Mouse (Mus musculus) neural tube, embryonic 12.5 days (tissue): ENCODE data around the gene Sh3gl2. TPM values are rescaled to one million over a fixed set of nuclear protein-coding genes. Genes with fewer than 3 reads are reported as not detected.

Source experiments
- ATAC-seq: fragments of 200-750 bp; cut with Nextera tagmentation; 2 replicates; pipeline ENCODE4 v1.8.0; 2017; ENCODE audit warnings: low read depth, mild to moderate bottlenecking, moderate TSS enrichment, moderate library complexity; ENCODE audit not compliant: low FRiP score
- H3K27ac ChIP-seq: fragments of 300-500 bp; sonication (generic); 2 replicates; pipeline ENCODE4 v1.5.1; 2016
- H3K27me3 ChIP-seq: fragments of 300-500 bp; sonication (generic); replicated peaks from 2 replicates; pipeline ENCODE4 v1.6.1; 2016; ENCODE audit warnings: mild to moderate bottlenecking
- H3K36me3 ChIP-seq: fragments of 300-500 bp; sonication (generic); 2 replicates; pipeline ENCODE4 v1.6.1; 2016; ENCODE audit warnings: mild to moderate bottlenecking
- H3K4me1 ChIP-seq: fragments of 300-500 bp; sonication (generic); 2 replicates; pipeline ENCODE4 v1.6.1; 2016
- H3K4me2 ChIP-seq: fragments of 300-500 bp; sonication (generic); replicated peaks from 2 replicates; pipeline ENCODE4 v1.6.1; 2016; ENCODE audit warnings: mild to moderate bottlenecking
- H3K4me3 ChIP-seq: fragments of 300-500 bp; sonication (generic); 2 replicates; pipeline ENCODE4 v1.5.1; 2016
- H3K9ac ChIP-seq: fragments of 300-500 bp; sonication (generic); 2 replicates; pipeline ENCODE4 v1.6.1; 2016; ENCODE audit warnings: mild to moderate bottlenecking
- H3K9me3 ChIP-seq: fragments of 300-500 bp; sonication (generic); 2 replicates; pipeline ENCODE4 v1.6.1; 2016; ENCODE audit warnings: mild to moderate bottlenecking
- WGBS: fragments of 180-500 bp; shearing (Covaris S2); methylation state at CpG from one replicate; pipeline ENCODE4 v1.1.7; 2016; 5-methylcytosine and 5-hydroxymethylcytosine counted together
- polyA plus RNA-seq: library from polyadenylated mRNA; unstranded; fragments of >200 nt; fragmentation: Nextera tagmentation; extraction: Ambion mirVana; gene quantifications from 2 replicates; pipeline ENCODE4 v1.2.1, GENCODE M21; 2016

Gene Sh3gl2
- polyA plus RNA-seq, 1 experiment from 2014 or later, result 26.2 TPM

DNA sequence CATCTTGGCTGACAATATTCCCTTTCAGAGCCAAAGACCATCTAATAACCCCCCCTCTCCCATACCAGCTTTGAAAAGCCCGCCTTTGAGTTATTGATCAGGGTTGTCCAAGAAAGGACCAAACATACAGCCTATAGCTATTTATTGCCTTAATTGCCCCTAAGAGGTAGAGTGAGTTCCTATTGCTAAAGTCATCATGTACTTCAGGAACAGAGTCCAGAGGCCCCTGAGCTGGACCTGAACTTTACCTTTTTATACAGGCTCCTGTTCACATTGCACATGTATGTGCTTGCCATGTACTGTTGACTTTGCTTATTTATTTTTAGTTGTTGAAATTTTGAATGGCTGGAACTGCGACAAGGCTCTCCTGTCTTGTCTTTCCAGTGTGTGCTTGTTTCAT is 37.6 kb downstream of the Sh3gl2 start:
- WGBS, result 71% methylated on average over 2 of the region's 2 CpGs

DNA sequence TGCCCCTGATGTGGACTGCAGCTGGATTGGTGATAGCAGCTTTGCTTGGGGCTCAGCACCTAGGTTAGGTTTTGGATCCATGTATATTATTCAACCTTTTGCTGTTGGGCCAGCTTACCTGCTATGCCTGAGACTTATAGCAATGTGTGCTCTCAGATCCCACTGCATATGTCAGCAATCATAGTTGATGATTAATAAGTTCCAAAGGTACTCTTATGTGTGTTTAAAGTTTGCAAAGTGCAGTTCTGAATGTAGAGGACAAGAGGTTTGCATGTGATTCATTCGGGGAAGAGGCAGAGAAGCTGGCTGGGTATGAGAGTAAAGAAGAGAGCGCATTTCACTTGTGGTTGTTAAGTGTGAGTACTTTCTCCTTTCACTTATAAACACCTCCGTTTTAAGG is 43.7 kb downstream of the Sh3gl2 start:
- 81% methylated on average over 3 of the region's 3 CpGs for WGBS
- Histone ChIP-seq H3K9me3 (no peaks in the 10 kb centered on the region), H3K36me3 (no peaks in the 10 kb centered on the region), H3K4me1 (peaks cover 8% of the 10 kb centered on the region; the same call in 1 of the 2 replicates), H3K4me2 (no peak overlapping the region), H3K9ac (no peak overlapping the region), H3K27ac (no peak overlapping the region), H3K27me3 (no peaks in the 10 kb centered on the region), H3K4me3 (no peak overlapping the region)
- no peak for ATAC-seq

More for the DNA sequence above, 37.6 kb downstream of the Sh3gl2 start:
- Histone ChIP-seq H3K4me3 (no peak overlapping the region), H3K4me1 (no peaks in the 10 kb centered on the region), H3K9ac (no peak overlapping the region), H3K4me2 (no peak overlapping the region), H3K9me3 (no peaks in the 10 kb centered on the region), H3K27ac (no peak overlapping the region), H3K36me3 (no peaks in the 10 kb centered on the region), H3K27me3 (no peaks in the 10 kb centered on the region)
- no peak for ATAC-seq

DNA sequence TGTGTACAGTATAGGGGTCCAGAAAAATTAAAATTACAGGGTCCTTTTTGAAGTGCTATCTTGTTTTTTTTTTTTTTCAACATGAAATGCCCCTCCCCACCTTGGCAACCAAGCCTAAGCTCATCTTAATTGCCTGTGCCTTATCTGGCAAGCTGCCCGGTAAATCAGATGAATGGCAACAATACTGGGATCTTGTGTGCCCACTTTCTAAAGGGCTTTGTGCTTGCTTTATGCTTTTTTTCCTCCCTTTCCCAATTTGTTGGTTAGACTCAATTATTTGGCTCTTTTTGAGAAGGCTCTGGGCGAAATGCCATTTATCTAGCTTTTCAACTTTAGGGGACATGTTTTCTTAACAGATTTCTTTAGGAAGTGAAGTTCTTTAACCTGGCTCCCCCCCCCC is 45.3 kb downstream of the Sh3gl2 start:
- Histone ChIP-seq H3K4me2 (no peak overlapping the region), H3K4me1 (peaks cover 8% of the 10 kb centered on the region; the same call in 1 of the 2 replicates), H3K4me3 (no peak overlapping the region), H3K9me3 (no peaks in the 10 kb centered on the region), H3K27ac (no peak overlapping the region), H3K36me3 (no peaks in the 10 kb centered on the region), H3K27me3 (no peaks in the 10 kb centered on the region), H3K9ac (no peak overlapping the region)
- ATAC-seq, result peak; percentile 44
- WGBS, result 35% methylated on average over 2 of the region's 2 CpGs

DNA sequence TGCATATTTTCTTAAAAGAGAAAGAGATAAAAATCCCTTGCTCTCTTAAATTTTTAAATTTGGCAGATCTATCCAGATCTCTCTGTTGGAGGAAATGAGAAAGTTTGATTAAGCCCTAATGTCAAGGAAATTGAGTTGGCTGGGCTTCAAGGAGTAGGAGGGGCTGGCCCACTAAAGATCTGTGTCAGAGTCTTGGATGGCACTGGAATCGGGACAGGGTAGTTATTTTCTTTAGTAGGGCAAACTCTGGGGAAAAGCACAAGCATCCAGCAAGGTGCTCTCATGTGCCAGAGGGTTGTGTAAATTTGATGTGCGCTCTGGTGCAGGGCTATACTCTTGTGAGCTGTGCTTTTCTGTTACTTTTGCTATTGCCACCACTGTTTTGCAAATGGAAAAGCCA is 45.9 kb downstream of the Sh3gl2 start:
- H3K4me1 ChIP-seq, result peaks cover 8% of the 10 kb centered on the region; the same call in 1 of the 2 replicates
- no peak overlapping the region for H3K27ac ChIP-seq

DNA sequence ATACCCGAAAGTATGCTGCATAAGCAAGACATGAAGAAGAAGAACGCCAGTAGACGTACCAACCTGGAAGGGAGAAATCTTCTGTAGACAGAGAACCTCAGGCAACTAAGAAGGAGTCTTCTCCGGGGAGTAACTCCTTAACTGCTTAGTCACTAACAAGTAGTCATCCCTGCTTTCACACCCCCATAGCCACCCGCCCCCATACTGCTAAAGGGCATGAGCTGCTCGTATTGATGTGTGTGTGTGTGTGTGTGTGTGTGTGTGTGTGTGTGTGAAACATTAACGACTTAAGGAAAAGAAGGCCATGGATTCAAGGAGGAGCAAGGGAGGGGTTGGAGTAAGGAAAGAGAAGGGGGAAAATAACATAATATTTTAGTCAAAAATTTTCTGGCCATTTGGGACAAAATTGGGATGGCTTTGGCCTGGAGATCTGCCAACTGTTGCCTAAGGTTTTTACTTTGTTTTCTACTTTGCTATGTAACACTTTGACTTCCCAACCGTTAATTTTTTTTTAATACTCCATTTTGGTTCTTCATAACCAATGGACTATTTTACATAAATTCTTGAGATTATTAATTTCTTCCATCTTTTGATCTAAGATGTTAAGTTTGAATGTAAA is 51.0 kb downstream of the Sh3gl2 start:
- Histone ChIP-seq H3K9ac (no peak overlapping the region), H3K9me3 (no peaks in the 10 kb centered on the region), H3K4me3 (no peak overlapping the region), H3K4me2 (no peak overlapping the region), H3K36me3 (no peaks in the 10 kb centered on the region), H3K27ac (no peak overlapping the region), H3K27me3 (no peaks in the 10 kb centered on the region), H3K4me1 (peaks cover 5% of the 10 kb centered on the region; the same call in 1 of the 2 replicates)
- 90% methylated on average over 8 of the region's 8 CpGs for WGBS
- no peak for ATAC-seq

More for the DNA sequence above, 45.9 kb downstream of the Sh3gl2 start:
- H3K4me3 ChIP-seq, result no peak overlapping the region
- no peak overlapping the region for H3K4me2 ChIP-seq
- no peaks in the 10 kb centered on the region for H3K36me3 ChIP-seq
- 74% methylated on average over 2 of the region's 2 CpGs for WGBS
- no peak overlapping the region for H3K9ac ChIP-seq
- H3K27me3 ChIP-seq, result no peaks in the 10 kb centered on the region
- no peaks in the 10 kb centered on the region for H3K9me3 ChIP-seq
- ATAC-seq, result 0 out of 2 replicates have a peak, but pooled peaks have one; percentile 46

DNA sequence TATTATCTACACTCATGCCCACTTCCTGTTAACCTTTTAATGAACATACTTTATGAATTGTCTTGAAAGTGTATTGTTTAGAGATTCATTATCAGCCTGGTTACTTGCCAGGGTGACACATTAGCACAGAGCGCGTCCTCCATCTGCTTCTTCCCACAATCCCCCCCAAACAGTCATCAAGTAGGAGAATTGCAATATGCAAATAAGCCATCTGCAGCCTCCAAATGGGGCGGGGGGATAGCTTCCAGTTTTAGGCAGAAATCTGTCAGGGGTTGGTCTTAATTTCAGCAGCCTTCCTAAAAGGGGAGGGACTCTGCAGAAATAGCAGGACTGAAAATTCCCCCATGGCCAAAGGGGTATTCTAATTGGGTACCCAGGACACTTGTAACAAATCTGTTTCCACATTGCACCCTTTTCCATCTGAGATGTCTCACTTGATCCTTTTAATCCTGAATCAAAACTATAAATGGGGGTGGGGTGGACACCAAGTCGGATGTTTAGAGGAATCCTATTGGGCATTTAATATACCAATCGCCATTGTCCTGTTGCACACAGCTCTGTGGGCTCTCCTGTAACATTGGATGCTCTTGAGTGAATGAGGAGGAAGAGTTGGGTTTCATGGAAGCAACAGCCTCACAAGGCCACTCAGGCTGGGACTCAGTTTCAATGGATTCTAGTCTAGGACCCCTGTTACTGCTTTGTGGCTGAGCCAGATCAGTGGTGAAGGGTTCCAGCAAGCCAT is 51.7 kb downstream of the Sh3gl2 start:
- Histone ChIP-seq H3K9ac (no peak overlapping the region), H3K27me3 (no peaks in the 10 kb centered on the region), H3K9me3 (no peaks in the 10 kb centered on the region), H3K27ac (no peak overlapping the region), H3K4me3 (no peak overlapping the region), H3K4me1 (no peaks in the 10 kb centered on the region), H3K36me3 (no peaks in the 10 kb centered on the region), H3K4me2 (no peak overlapping the region)
- ATAC-seq, result peak; percentile 71
- 61% methylated on average over 5 of the region's 5 CpGs for WGBS

DNA sequence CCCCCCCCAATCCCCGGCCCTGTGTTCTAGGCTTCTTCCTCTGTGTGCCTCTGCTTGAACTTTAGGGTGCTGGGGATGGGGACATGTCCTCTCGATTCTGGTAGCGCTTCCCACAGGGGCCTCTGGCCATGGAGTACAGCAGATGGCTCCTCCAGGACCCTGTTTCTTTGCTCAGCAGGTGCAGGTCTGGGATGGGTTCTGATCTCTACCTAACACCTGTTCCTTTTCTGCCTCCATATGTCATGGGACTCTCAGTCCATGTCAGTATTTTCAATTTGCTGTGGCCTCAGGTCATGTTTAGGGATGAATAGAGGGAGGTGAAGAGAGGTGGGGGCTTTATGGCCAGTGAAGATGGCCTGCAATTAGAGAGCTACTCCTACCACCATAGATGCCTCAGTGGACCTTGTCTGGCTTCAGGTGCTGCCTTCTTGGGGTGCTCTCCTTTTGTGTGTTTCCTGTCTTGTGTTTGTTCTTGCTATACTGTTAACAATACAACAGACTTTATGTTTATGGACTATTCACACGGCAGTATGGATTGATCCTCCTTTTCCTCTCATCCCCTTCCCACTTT is 52.9 kb downstream of the Sh3gl2 start:
- H3K4me3 ChIP-seq, result no peak overlapping the region
- H3K4me2 ChIP-seq, result no peak overlapping the region
- H3K27me3 ChIP-seq, result no peaks in the 10 kb centered on the region
- H3K27ac ChIP-seq, result no peak overlapping the region
- no peaks in the 10 kb centered on the region for H3K36me3 ChIP-seq
- no peaks in the 10 kb centered on the region for H3K4me1 ChIP-seq
- H3K9ac ChIP-seq, result no peak overlapping the region
- no peaks in the 10 kb centered on the region for H3K9me3 ChIP-seq
- WGBS, result 80% methylated on average over 4 of the region's 4 CpGs
- ATAC-seq, result no peak

DNA sequence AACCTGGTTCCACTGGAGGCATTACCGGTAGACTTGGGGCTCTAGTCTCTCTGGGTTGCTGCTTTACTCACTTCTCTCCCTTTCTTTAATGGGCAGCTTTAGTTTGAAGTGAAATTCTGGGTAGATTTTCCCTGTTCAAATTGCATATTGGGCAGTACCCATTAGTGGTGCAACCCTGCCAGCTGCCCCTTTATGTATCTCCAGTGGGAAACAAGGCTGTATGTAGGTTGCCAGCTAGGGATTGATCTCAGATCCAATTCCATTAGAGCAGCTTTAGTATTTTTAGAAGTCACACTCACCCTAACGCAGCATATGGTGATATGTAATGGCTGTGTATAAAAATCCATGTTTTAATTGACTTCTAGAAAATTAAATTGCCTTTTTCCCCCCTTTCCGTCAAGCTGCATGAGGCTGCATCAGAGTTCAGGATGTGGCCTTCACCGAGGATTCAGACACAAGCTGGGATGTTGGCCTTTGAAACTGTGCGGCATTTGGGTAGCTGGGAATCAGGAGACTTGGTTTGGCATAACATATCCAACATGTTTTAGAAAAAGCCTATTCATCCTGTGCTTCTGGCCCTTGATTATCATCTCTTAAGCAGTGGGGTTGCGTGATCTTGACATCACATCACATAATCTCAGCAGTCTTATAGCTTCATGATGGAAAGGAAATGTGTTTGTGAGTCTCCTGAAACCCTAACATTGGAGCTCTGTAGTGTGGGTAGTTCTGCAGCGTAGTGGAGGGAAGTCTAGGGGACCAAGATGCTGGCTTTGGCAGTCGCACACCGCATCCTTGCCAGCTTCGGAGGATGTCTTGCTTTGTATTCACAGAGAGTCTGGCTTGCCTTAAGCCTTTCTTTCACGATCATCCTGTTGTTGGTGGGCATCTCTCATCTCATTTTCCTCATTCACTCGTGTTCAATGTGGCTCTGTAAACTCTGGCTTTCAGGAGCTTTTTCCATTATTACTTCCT is 56.0 kb downstream of the Sh3gl2 start:
- no peaks in the 10 kb centered on the region for H3K36me3 ChIP-seq
- no peak overlapping the region for H3K9ac ChIP-seq
- 90% methylated on average over 12 of the region's 12 CpGs for WGBS
- no peak overlapping the region for H3K4me3 ChIP-seq
- no peak overlapping the region for H3K4me2 ChIP-seq
- H3K27ac ChIP-seq, result no peak overlapping the region
- H3K4me1 ChIP-seq, result no peaks in the 10 kb centered on the region
- ATAC-seq, result no peak
- H3K27me3 ChIP-seq, result no peaks in the 10 kb centered on the region
- H3K9me3 ChIP-seq, result no peaks in the 10 kb centered on the region

DNA sequence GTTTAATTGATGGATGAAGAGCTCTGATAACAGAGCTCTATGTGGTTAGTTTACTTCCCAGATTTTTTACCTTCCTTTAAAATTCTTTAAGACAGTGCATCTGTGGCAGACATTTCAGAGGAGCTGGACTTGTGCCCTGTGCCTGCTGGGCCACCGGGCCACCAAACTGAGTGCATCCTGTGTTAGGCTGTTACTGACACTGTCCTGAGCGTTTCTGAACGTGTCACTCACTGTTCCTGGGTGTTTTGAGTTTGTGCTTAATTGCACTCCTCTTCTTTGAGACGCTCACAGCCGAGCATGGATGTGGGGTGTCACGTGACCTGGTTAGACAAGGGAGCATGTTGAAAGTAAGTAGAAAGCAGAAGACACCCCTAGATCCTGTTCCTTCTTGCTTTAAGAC is 57.2 kb downstream of the Sh3gl2 start:
- Histone ChIP-seq H3K4me1 (no peaks in the 10 kb centered on the region), H3K27me3 (no peaks in the 10 kb centered on the region), H3K9ac (no peak overlapping the region), H3K27ac (no peak overlapping the region), H3K4me3 (no peak overlapping the region), H3K9me3 (no peaks in the 10 kb centered on the region), H3K36me3 (no peaks in the 10 kb centered on the region), H3K4me2 (no peak overlapping the region)
- 71% methylated on average over 6 of the region's 6 CpGs for WGBS
- ATAC-seq, result no peak

DNA sequence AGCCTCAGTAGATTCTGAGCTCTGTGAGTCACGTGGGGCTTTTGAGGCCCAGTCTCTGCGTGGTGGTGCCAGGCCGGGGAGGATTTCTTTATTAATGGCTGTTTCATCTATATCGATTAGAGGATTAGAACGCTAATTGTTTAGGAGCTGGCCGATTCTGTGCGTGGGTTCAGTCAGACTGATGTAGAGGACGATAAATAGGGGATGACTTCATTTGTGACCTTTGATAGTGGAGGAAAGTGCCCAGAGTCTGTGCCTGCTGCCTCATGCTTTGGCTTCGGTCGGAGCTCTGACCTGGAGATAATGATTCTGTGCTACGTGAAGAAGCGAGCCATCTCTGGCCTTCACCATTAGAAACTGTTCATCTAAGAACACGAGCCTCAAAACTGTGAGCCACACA is 57.7 kb downstream of the Sh3gl2 start:
- no peaks in the 10 kb centered on the region for H3K4me1 ChIP-seq
- 90% methylated on average over 13 of the region's 13 CpGs for WGBS
- H3K27me3 ChIP-seq, result no peaks in the 10 kb centered on the region
- ATAC-seq, result no peak
- no peak overlapping the region for H3K9ac ChIP-seq
- no peak overlapping the region for H3K4me3 ChIP-seq
- H3K4me2 ChIP-seq, result no peak overlapping the region
- H3K27ac ChIP-seq, result no peak overlapping the region
- H3K9me3 ChIP-seq, result no peaks in the 10 kb centered on the region
- H3K36me3 ChIP-seq, result no peaks in the 10 kb centered on the region

DNA sequence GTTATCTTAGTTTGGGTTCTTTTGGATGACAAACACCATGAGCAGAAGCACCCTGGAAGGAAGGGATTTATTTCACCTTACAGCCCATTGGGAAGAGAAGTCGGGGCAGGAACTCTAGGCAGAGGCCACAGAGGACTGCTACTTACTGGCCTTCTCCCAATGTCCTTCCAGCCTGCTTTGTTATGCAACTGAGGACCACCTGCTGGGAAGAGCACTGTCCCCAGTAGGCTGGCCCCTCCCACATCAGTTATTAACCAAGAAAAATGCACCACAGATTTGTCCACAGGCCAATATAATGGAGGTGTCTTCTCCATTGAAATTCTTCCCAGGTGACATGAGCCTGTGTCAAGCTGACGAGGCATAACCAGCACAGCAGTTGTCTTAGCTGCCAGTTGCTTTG is 62.5 kb downstream of the Sh3gl2 start:
- WGBS, result 78% methylated on average over 2 of the region's 2 CpGs
- H3K36me3 ChIP-seq, result no peaks in the 10 kb centered on the region
- no peaks in the 10 kb centered on the region for H3K27me3 ChIP-seq
- H3K9me3 ChIP-seq, result no peaks in the 10 kb centered on the region
- ATAC-seq, result no peak
- H3K9ac ChIP-seq, result no peak overlapping the region
- no peak overlapping the region for H3K4me3 ChIP-seq
- H3K27ac ChIP-seq, result no peak overlapping the region
- no peak overlapping the region for H3K4me2 ChIP-seq
- H3K4me1 ChIP-seq, result 0 out of 2 replicates have a peak, but pooled peaks cover 3% of the 10 kb centered on the region

DNA sequence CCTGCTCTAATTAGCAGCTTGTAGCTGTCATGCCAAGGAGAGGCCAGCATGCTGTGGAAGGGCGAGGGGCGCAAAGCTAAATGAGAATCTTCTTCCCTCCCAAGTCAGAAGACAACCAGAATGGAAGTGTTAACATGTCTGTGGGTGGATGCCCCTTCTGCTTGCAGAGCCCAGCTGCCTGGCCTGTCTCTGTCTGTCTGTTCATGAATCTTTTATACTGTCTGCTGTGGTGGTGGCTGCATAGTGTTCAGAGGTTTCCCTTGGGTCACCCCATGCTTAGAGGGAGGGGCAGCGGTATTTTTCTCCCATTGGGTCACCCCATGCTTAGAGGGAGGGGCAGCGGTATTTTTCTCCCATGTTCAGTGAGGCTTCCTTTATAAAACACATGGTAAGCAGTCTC is 68.0 kb downstream of the Sh3gl2 start:
- Histone ChIP-seq H3K36me3 (no peaks in the 10 kb centered on the region), H3K4me1 (0 out of 2 replicates have a peak, but pooled peaks cover 4% of the 10 kb centered on the region), H3K9me3 (no peaks in the 10 kb centered on the region), H3K4me3 (no peak overlapping the region), H3K9ac (no peak overlapping the region), H3K27ac (no peak overlapping the region), H3K27me3 (no peaks in the 10 kb centered on the region), H3K4me2 (no peak overlapping the region)
- peak; percentile 71 for ATAC-seq
- 80% methylated on average over 4 of the region's 4 CpGs for WGBS
